Mouse (Mus musculus): ENCODE data around the gene Tex2. TPM values are rescaled to one million over a fixed set of nuclear protein-coding genes. Genes with fewer than 3 reads are reported as not detected.

Gene Tex2
- polyA plus RNA-seq, 1 experiment from 2014 or later = 8.3 TPM

- no peak overlapping the region for H3K4me3 ChIP-seq (ENCODE audit: low read depth, low read length)
- H3K27me3 ChIP-seq (ENCODE audit: control insufficient read depth, insufficient read depth, low read length) = no peaks in the 10 kb centered on the region
- ATAC-seq (replicated peaks; ENCODE audit: low FRiP score) (no peak), DNase-seq (ENCODE audit: low spot score) (no peak)
- H3K4me2 ChIP-seq (ENCODE audit: low read depth, low read length, severe bottlenecking) = no peak overlapping the region
- H3K27ac ChIP-seq (ENCODE audit: low read depth, low read length) = no peak overlapping the region
- no peaks in the 10 kb centered on the region for H3K9me3 ChIP-seq (ENCODE audit: control insufficient read depth, low read length)
- WGBS = 77% methylated on average over 14 of the region's 14 CpGs
- no peaks in the 10 kb centered on the region for H3K36me3 ChIP-seq (ENCODE audit: control insufficient read depth, insufficient read depth, low read length)
- H3K9ac ChIP-seq (ENCODE audit: low read length) = no peak overlapping the region
- no peaks in the 10 kb centered on the region for H3K4me1 ChIP-seq (replicated peaks; ENCODE audit: control insufficient read depth, insufficient read depth, low read length)
These were observed 44.8 kb downstream of the Tex2 start for GRCm38 (mm10) chr11:106568329-106568960.

- Histone ChIP-seq H3K9me3 (ENCODE audit: control insufficient read depth, low read length) (no peaks in the 10 kb centered on the region), H3K4me3 (ENCODE audit: low read depth, low read length) (no peak overlapping the region), H3K4me1 (replicated peaks; ENCODE audit: control insufficient read depth, insufficient read depth, low read length) (no peaks in the 10 kb centered on the region), H3K4me2 (ENCODE audit: low read depth, low read length, severe bottlenecking) (no peak overlapping the region), H3K27ac (ENCODE audit: low read depth, low read length) (no peak overlapping the region), H3K36me3 (ENCODE audit: control insufficient read depth, insufficient read depth, low read length) (no peaks in the 10 kb centered on the region), H3K9ac (ENCODE audit: low read length) (no peak overlapping the region), H3K27me3 (ENCODE audit: control insufficient read depth, insufficient read depth, low read length) (no peaks in the 10 kb centered on the region)
- ATAC-seq (replicated peaks; ENCODE audit: low FRiP score) (no peak), DNase-seq (ENCODE audit: low spot score) (no peak)
- 97% methylated on average over 8 of the region's 8 CpGs for WGBS
These were observed 47.0 kb downstream of the Tex2 start for GRCm38 (mm10) chr11:106566040-106566785.

GRCm38 (mm10) chr11:106564261-106564660 lies 49.0 kb downstream of the Tex2 start:
- Histone ChIP-seq H3K9me3 (ENCODE audit: control insufficient read depth, low read length) (no peaks in the 10 kb centered on the region), H3K27me3 (ENCODE audit: control insufficient read depth, insufficient read depth, low read length) (no peaks in the 10 kb centered on the region), H3K4me3 (ENCODE audit: low read depth, low read length) (no peak overlapping the region), H3K4me1 (replicated peaks; ENCODE audit: control insufficient read depth, insufficient read depth, low read length) (no peaks in the 10 kb centered on the region), H3K36me3 (ENCODE audit: control insufficient read depth, insufficient read depth, low read length) (no peaks in the 10 kb centered on the region), H3K9ac (ENCODE audit: low read length) (no peak overlapping the region), H3K27ac (ENCODE audit: low read depth, low read length) (no peak overlapping the region), H3K4me2 (ENCODE audit: low read depth, low read length, severe bottlenecking) (no peak overlapping the region)
- ATAC-seq (replicated peaks; ENCODE audit: low FRiP score) = no peak
- no peak for DNase-seq (ENCODE audit: low spot score)
- 91% methylated on average over 12 of the region's 12 CpGs for WGBS

- no peak overlapping the region for H3K4me3 ChIP-seq (ENCODE audit: low read depth, low read length)
- H3K9ac ChIP-seq (ENCODE audit: low read length) = no peak overlapping the region
- H3K4me2 ChIP-seq (ENCODE audit: low read depth, low read length, severe bottlenecking) = no peak overlapping the region
- WGBS = 89% methylated on average over 4 of the region's 4 CpGs
- no peaks in the 10 kb centered on the region for H3K27me3 ChIP-seq (ENCODE audit: control insufficient read depth, insufficient read depth, low read length)
- no peaks in the 10 kb centered on the region for H3K9me3 ChIP-seq (ENCODE audit: control insufficient read depth, low read length)
- H3K27ac ChIP-seq (ENCODE audit: low read depth, low read length) = no peak overlapping the region
- no peaks in the 10 kb centered on the region for H3K36me3 ChIP-seq (ENCODE audit: control insufficient read depth, insufficient read depth, low read length)
- no peak for ATAC-seq (replicated peaks; ENCODE audit: low FRiP score)
- DNase-seq (ENCODE audit: low spot score) = no peak
- H3K4me1 ChIP-seq (replicated peaks; ENCODE audit: control insufficient read depth, insufficient read depth, low read length) = peaks cover 2% of the 10 kb centered on the region; the same call in 1 of the 2 replicates
These were observed 50.5 kb downstream of the Tex2 start for GRCm38 (mm10) chr11:106562707-106563106.

- DNase-seq (ENCODE audit: low spot score) = no peak
- H3K9ac ChIP-seq (ENCODE audit: low read length) = no peak overlapping the region
- H3K27me3 ChIP-seq (ENCODE audit: control insufficient read depth, insufficient read depth, low read length) = no peaks in the 10 kb centered on the region
- H3K4me2 ChIP-seq (ENCODE audit: low read depth, low read length, severe bottlenecking) = no peak overlapping the region
- H3K27ac ChIP-seq (ENCODE audit: low read depth, low read length) = no peak overlapping the region
- H3K9me3 ChIP-seq (ENCODE audit: control insufficient read depth, low read length) = no peaks in the 10 kb centered on the region
- no peak for ATAC-seq (replicated peaks; ENCODE audit: low FRiP score)
- H3K4me1 ChIP-seq (replicated peaks; ENCODE audit: control insufficient read depth, insufficient read depth, low read length) = peaks cover 2% of the 10 kb centered on the region; the same call in 1 of the 2 replicates
- H3K36me3 ChIP-seq (ENCODE audit: control insufficient read depth, insufficient read depth, low read length) = no peaks in the 10 kb centered on the region
- no peak overlapping the region for H3K4me3 ChIP-seq (ENCODE audit: low read depth, low read length)
- WGBS = 95% methylated on average over 7 of the region's 7 CpGs
These were observed 53.5 kb downstream of the Tex2 start for GRCm38 (mm10) chr11:106559773-106560172.

GRCm38 (mm10) chr11:106558008-106558407 lies 55.2 kb downstream of the Tex2 start:
- Histone ChIP-seq H3K9me3 (ENCODE audit: control insufficient read depth, low read length) (no peaks in the 10 kb centered on the region), H3K4me3 (ENCODE audit: low read depth, low read length) (no peak overlapping the region), H3K27ac (ENCODE audit: low read depth, low read length) (no peak overlapping the region), H3K27me3 (ENCODE audit: control insufficient read depth, insufficient read depth, low read length) (no peaks in the 10 kb centered on the region), H3K9ac (ENCODE audit: low read length) (no peak overlapping the region), H3K4me2 (ENCODE audit: low read depth, low read length, severe bottlenecking) (no peak overlapping the region), H3K36me3 (ENCODE audit: control insufficient read depth, insufficient read depth, low read length) (no peaks in the 10 kb centered on the region), H3K4me1 (replicated peaks; ENCODE audit: control insufficient read depth, insufficient read depth, low read length) (peaks cover 2% of the 10 kb centered on the region; the same call in 1 of the 2 replicates)
- DNase-seq (ENCODE audit: low spot score) (no peak), ATAC-seq (replicated peaks; ENCODE audit: low FRiP score) (no peak)
- WGBS = 62% methylated on average over 4 of the region's 4 CpGs

- Histone ChIP-seq H3K9me3 (ENCODE audit: control insufficient read depth, low read length) (no peaks in the 10 kb centered on the region), H3K4me3 (ENCODE audit: low read depth, low read length) (no peak overlapping the region), H3K9ac (ENCODE audit: low read length) (no peak overlapping the region), H3K4me2 (ENCODE audit: low read depth, low read length, severe bottlenecking) (no peak overlapping the region), H3K36me3 (ENCODE audit: control insufficient read depth, insufficient read depth, low read length) (no peaks in the 10 kb centered on the region), H3K27ac (ENCODE audit: low read depth, low read length) (no peak overlapping the region), H3K4me1 (replicated peaks; ENCODE audit: control insufficient read depth, insufficient read depth, low read length) (peaks cover 2% of the 10 kb centered on the region; the same call in 1 of the 2 replicates), H3K27me3 (ENCODE audit: control insufficient read depth, insufficient read depth, low read length) (no peaks in the 10 kb centered on the region)
- 78% methylated on average over 7 of the region's 7 CpGs for WGBS
- no peak for DNase-seq (ENCODE audit: low spot score)
- no peak for ATAC-seq (replicated peaks; ENCODE audit: low FRiP score)
These were observed 55.8 kb downstream of the Tex2 start for GRCm38 (mm10) chr11:106557398-106557797.

GRCm38 (mm10) chr11:106556689-106557088 lies 56.5 kb downstream of the Tex2 start:
- Histone ChIP-seq H3K4me1 (replicated peaks; ENCODE audit: control insufficient read depth, insufficient read depth, low read length) (peaks cover 2% of the 10 kb centered on the region; the same call in 1 of the 2 replicates), H3K36me3 (ENCODE audit: control insufficient read depth, insufficient read depth, low read length) (no peaks in the 10 kb centered on the region), H3K27ac (ENCODE audit: low read depth, low read length) (no peak overlapping the region), H3K4me3 (ENCODE audit: low read depth, low read length) (no peak overlapping the region), H3K9ac (ENCODE audit: low read length) (no peak overlapping the region), H3K27me3 (ENCODE audit: control insufficient read depth, insufficient read depth, low read length) (no peaks in the 10 kb centered on the region), H3K9me3 (ENCODE audit: control insufficient read depth, low read length) (no peaks in the 10 kb centered on the region), H3K4me2 (ENCODE audit: low read depth, low read length, severe bottlenecking) (no peak overlapping the region)
- WGBS = 79% methylated on average over 4 of the region's 4 CpGs
- no peak for DNase-seq (ENCODE audit: low spot score)
- no peak for ATAC-seq (replicated peaks; ENCODE audit: low FRiP score)
